Mouse (Mus musculus) right cerebral cortex, adult 2 months (tissue): ENCODE results near the gene Smad6.

Experiments
- DNase-seq, 2 experiments: peaks; one replicate each; pipeline ENCODE4 v3.0.0; 2021 to 2022; ENCODE audit warnings: low spot score in 2 of 2

The Smad6 gene

DNA sequence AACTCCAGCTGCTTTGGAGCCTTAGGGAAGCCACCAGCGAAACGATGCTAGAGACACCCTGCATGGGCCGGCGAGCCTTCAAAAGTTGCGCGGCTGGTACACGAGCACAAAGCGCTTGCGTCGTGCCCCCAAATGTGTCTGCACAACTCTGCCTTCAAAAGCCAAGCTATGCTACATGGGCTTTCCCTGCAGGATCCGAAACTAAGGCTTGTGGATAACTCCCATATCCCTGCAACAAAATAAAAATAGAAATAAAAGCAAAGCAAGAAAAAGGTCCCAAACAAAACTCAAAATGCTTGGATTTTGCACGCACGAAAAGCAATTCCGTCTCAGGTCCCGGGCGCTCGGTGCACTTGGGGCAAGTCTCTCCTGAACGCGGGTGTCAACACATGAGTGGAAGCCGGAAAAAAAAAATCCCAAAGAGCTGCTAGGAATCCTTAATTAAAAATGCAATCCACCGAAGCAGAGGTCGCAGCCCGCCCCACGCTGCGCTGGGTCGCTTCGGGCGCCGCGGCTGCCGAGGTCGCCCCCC lies 474 bp downstream of the Smad6 start:
- DNase-seq, result no peak

- no peak for DNase-seq
These were observed 1.1 kb downstream of the Smad6 start for GRCm38 (mm10) chr9:64020606-64021318.

- DNase-seq, result no peak
These were observed 1.7 kb downstream of the Smad6 start for GRCm38 (mm10) chr9:64020171-64020605.

GRCm38 (mm10) chr9:64019036-64019886 lies 2.6 kb downstream of the Smad6 start:
- DNase-seq, result no peak

GRCm38 (mm10) chr9:64017861-64018793 lies 3.7 kb downstream of the Smad6 start:
- DNase-seq, result no peak

DNA sequence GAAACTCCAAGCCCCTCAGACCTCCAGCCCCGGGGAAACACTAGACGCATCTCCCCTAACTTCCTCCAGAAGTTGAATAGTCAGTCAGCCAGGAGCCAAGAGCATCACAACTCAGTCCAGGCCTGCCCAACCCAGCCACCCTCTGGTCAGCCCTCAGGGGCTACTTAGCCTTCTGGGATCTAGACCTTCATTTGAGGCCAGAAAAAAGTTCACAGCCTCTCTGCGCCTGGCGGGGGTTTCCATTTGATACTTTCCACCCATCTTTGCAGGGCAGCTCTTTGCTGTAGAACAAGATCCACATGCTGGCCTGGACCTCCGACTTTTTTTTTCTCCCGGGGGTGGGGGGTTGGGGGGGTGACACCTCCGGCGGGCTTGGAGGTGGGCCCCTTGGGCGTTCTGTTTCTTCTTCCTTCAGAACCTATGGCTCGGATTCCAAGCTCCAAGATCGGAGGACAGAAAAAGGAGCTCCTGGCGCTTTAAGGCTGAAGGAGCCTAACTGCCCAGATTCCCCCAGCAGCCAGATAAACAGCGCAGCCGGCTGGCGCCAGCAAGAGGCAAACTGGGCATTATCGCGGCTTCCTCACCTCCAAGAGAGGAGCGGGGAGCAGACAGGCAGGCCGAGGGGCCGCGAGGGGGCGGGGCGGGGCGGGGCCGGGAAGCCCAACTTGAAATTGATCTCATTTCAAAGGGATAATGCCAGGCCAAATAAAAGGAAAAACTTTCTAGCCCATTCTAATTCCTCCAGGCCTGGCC lies 5.0 kb downstream of the Smad6 start:
- no peak for DNase-seq

DNA sequence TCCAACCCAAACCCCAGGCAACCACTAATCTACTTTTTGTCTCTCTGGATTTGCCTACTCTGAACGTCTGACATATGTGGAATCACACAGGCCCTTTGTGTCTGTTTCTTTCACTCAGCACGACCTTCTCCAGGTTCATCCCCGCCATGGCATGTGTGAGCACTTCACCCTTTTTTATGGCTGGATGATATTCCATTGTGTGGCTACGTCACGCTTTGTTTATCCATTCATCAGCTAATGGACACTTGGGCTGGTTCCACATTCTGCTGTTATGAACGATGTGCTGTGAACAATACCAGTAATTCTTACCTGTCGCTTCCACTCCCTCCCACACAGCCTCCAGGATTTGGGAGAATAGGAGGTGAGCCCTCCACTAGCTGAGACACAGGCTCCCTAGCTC lies 5.8 kb downstream of the Smad6 start:
- DNase-seq, result no peak

DNA sequence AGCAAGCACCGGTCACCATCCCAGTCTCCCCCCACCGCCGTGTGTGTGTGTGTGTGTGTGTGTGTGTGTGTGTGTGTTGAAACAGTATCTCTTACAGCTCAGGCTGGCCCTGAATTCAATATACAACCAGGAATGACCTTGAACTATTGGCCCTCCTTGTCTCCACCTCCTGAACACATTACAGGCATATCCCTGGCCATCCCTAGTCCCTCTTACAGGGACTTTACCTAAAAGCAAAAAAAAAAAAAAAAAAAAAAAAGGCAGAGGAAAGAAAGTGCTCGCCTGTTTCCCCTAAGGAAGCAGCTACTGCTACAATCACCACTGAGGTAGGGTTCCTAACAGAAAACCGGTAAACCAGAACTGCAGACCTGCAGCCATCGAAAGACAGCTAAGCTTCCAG lies 7.1 kb downstream of the Smad6 start:
- no peak for DNase-seq

DNA sequence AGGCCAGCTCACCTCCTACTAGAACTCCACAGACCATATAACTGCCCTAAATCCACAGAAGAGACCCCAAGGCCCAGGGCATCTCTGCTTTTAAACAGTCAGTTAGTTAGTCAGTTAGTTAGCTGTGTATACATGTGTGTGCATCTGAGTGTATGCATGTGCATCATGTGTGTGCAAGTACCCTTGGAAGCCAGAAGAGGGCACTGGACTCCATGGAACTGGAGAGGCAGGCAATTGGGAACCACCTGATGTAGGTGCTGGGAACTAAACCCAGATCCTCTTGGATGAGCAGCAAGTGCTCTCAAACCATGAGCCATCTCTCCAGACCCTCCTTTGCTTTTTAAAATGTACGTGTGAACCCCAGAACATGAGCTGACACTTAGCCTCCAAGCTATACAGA lies 10.5 kb downstream of the Smad6 start:
- DNase-seq, result no peak

- DNase-seq, result no peak
These were observed 18.9 kb downstream of the Smad6 start for GRCm38 (mm10) chr9:64002981-64003380.

- DNase-seq, result no peak
These were observed 20.8 kb downstream of the Smad6 start for GRCm38 (mm10) chr9:64001081-64001480.

- DNase-seq, result no peak
These were observed 21.8 kb downstream of the Smad6 start for GRCm38 (mm10) chr9:64000085-64000484.

- DNase-seq, result no peak
These were observed 22.7 kb downstream of the Smad6 start for GRCm38 (mm10) chr9:63999194-63999593.

DNA sequence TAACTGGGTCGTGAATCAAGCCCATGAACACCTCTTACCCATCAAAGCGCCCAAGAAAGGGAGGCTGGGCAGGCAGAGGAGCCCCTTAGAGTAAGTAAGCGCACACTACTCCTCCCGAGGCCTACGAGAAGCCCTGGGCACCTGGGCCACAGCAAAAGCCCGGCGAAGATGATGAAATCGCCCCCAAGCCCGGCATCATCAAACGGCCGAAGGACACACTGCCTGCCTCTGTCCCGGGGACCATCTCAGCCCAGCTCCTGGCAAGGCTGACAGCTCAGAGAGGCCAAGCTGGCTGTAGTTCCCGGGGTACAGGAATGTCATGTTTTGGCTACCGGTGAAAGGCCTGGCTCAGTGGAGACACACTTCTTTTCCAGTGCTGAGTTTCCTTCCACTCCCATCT lies 23.8 kb downstream of the Smad6 start:
- no peak for DNase-seq

DNA sequence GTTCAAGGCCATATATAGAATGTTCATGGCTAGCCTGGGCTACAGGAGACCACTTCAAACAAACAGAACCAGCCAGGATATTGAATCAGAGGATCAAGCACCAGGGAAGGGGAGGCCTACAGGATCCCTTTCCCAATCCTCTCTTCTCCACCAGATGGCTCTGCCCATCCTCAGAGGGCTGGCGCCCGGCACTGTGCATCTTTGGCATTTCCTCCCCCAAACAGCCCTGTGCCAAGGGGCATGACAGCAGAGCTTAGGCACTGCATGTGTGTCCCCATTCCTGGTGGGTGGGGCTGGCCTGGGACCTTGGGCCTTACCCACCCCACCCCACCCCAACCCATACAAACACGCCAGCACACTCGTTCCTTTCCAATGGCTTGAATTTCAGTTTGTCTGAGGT lies 24.4 kb downstream of the Smad6 start:
- no peak for DNase-seq

- DNase-seq, result no peak
These were observed 28.6 kb downstream of the Smad6 start for GRCm38 (mm10) chr9:63993256-63993655.

- DNase-seq, result no peak
These were observed 29.1 kb downstream of the Smad6 start for GRCm38 (mm10) chr9:63992761-63993160.

GRCm38 (mm10) chr9:63991193-63991592 lies 30.7 kb downstream of the Smad6 start:
- DNase-seq, result no peak

DNA sequence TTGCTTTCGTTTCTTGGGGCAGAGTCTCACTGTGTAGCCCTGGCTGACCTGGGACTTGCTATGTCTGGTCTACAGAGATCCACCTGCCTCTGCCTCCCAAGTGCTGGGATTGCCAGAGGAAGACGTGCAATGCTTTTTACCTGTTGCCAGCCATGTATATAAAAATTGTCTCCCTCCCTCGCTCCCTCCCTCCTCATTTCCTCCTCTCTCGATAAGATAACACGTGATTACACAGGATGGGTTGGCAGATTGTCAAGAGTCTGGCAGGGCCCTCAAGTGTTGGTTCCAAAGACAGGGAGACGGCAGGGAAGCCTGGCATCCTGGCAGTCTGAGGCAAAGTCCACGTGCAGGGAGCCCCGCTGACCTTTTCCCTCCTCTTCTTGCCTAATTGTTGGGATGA lies 32.2 kb downstream of the Smad6 start:
- no peak for DNase-seq

- no peak for DNase-seq
These were observed 32.6 kb downstream of the Smad6 start for GRCm38 (mm10) chr9:63989214-63989613.

- DNase-seq, result no peak
These were observed 36.7 kb downstream of the Smad6 start for GRCm38 (mm10) chr9:63985125-63985524.
